Mouse (Mus musculus): Measurements from ENCODE around the gene Mamstr.

DNA sequence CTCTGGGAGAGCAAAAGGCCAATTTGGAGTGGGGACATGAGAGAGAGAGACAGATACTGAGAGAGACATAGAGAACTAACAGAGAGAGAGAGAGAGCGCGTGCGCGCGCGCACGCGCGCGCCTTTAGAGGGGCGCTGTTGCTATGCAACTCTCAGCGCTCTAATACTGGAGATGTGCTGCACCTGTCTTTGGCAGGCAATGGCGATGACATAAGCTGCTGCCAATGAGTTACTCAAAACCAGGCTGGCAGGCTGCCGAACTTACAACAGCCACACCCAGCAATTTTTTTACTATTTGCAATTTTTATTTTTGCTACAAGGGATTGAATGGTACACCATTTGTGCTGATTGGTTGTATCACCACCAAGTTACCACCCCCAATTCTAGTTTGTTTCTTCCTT is 28.0 kb downstream of the Mamstr start:
- TF ChIP-seq CTCF (IDR thresholded peaks at IDR 0.05; ENCODE audit: control insufficient read depth, insufficient read depth, insufficient read length) (no peak), USF1 (IDR thresholded peaks at IDR 0.05; ENCODE audit: low read depth) (no peak), MAX (IDR thresholded peaks at IDR 0.05) (no peak), MYOD1 (IDR thresholded peaks at IDR 0.05; ENCODE audit: control insufficient read depth, insufficient read length, low read depth) (no peak)
